16 mouse cellular contexts compared by ENCODE assay signal in the genomic region with DNA sequence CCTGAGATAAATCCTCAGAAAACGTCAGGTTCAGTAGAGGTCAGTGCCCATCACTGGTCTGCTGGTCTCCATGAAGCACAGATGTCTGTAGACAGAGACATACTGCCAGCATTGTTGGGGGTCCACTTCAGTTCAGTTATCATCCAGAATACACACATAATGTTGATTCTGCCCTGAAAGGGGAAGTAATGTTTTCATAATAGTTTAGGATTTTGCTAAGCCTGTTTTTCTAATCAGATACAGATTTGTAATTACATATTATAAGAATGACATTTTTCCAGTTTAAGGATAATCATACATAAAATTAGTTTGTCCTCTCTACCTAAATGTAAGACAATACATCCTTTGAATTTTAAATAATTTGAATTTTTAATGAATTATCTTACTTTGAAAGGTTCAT.
"Had no signal": no experiment of that assay in that cellular context is flagged by ENCODE, and none has a peak within 500 bp of the region (broad histone marks: within the 10 kb centered on the region; RNA-seq: fewer than 3 reads in every experiment).

No protein-coding gene starts in this region.

- H3K4me2 ChIP-seq: neural tube, embryonic 13.5 days; neural tube, embryonic 15.5 days; stomach, embryonic 15.5 days had no signal

- H3K9ac ChIP-seq: neural tube, embryonic 13.5 days; neural tube, embryonic 15.5 days; stomach, embryonic 15.5 days had no signal

- H3K27me3 ChIP-seq: neural tube, embryonic 13.5 days; neural tube, embryonic 15.5 days; stomach, embryonic 15.5 days had no signal

- DNase-seq: retina, postnatal 1 day; right cerebral cortex, adult 18-20 months; right cerebral cortex, postnatal 14 days; right cerebral cortex, postnatal 25 days; right cerebral cortex, postnatal 4 days; spleen, adult 18-20 months; thymus, adult 18-20 months; thymus, adult 2 months; thymus, postnatal 14 days; thymus, postnatal 25 days; thymus, postnatal 36 days; thymus, postnatal 4 days had no signal

- H3K9me3 ChIP-seq: neural tube, embryonic 13.5 days; neural tube, embryonic 15.5 days; stomach, embryonic 15.5 days had no signal

- H3K27ac ChIP-seq: neural tube, embryonic 13.5 days; neural tube, embryonic 15.5 days; stomach, embryonic 15.5 days; stomach, postnatal 0 days had no signal

- H3K4me1 ChIP-seq: neural tube, embryonic 13.5 days; neural tube, embryonic 15.5 days; stomach, embryonic 15.5 days had no signal

- H3K4me3 ChIP-seq: neural tube, embryonic 13.5 days; neural tube, embryonic 15.5 days; stomach, embryonic 15.5 days had no signal
